Mouse (Mus musculus) layer of hippocampus, postnatal 14 days (tissue): Measurements from ENCODE around the gene R3hdm2. TPM values are rescaled to one million over a fixed set of nuclear protein-coding genes. Genes with fewer than 3 reads are reported as not detected.
A peak's percentile ranks its signal among the peaks of the same experiment; 100 is the strongest.

ENCODE experiments used
- DNase-seq, 2 experiments: peaks; one replicate each; pipeline ENCODE4 v3.0.0; 2021 to 2022; ENCODE audit warnings: low spot score in 2 of 2, mixed read lengths in 1 of 2
- total RNA-seq, 2 experiments: library from RNA; stranded (reverse); gene quantifications; 2 replicates each; pipeline ENCODE4 v1.2.3; 2021

The R3hdm2 gene
- total RNA-seq, 2 experiments from 2014 or later: 161 to 186 TPM

GRCm38 (mm10) chr10:127537854-127538583, 157.9 kb downstream of the R3hdm2 start:
- peak; percentile 83 to 88 for DNase-seq

GRCm38 (mm10) chr10:127541510-127541909, 161.4 kb downstream of the R3hdm2 start:
- no peak for DNase-seq

GRCm38 (mm10) chr10:127542084-127542483, 162.0 kb downstream of the R3hdm2 start:
- peak in 1 of 2 experiments; percentile 47 for DNase-seq

- DNase-seq: no peak
Measured at GRCm38 (mm10) chr10:127542720-127543119, 162.6 kb downstream of the R3hdm2 start.

GRCm38 (mm10) chr10:127543916-127544315, 163.8 kb downstream of the R3hdm2 start:
- no peak for DNase-seq

- DNase-seq: no peak
Measured at GRCm38 (mm10) chr10:127544375-127544774, 164.2 kb downstream of the R3hdm2 start.

GRCm38 (mm10) chr10:127546505-127546904, 166.4 kb downstream of the R3hdm2 start:
- DNase-seq: no peak

- no peak for DNase-seq
Measured at GRCm38 (mm10) chr10:127548236-127548635, 168.1 kb downstream of the R3hdm2 start.

Other genes starting within 250 kb of the R3hdm2 start
- gene B4galnt1, start 215.1 kb upstream of the R3hdm2 start, total RNA-seq: 100 to 1,000 TPM; 108 to 110 TPM
- 1 to 10 TPM; 4.6 to 5.9 TPM for gene Slc26a10, start 199.7 kb upstream of the R3hdm2 start, total RNA-seq
- gene Arhgef25, start 190.2 kb upstream of the R3hdm2 start, total RNA-seq: 100 to 1,000 TPM; 196 to 200 TPM
- gene Dtx3, start 184.6 kb upstream of the R3hdm2 start, total RNA-seq: 100 to 1,000 TPM; 200 to 207 TPM
- gene Pip4k2c, start 168.7 kb upstream of the R3hdm2 start, total RNA-seq: 10 to 100 TPM; 65.7 to 69.2 TPM
- 100 to 1,000 TPM; 413 to 455 TPM for gene Kif5a, start 117.0 kb upstream of the R3hdm2 start, total RNA-seq
- 100 to 1,000 TPM; 298 to 304 TPM for gene Dctn2, start 114.0 kb upstream of the R3hdm2 start, total RNA-seq
- gene Mbd6, start 91.3 kb upstream of the R3hdm2 start, total RNA-seq: 10 to 100 TPM; 46.0 to 53.3 TPM
- gene Mars, start 68.5 kb upstream of the R3hdm2 start, total RNA-seq: 10 to 100 TPM; 56.3 to 59.4 TPM
- gene Arhgap9, start 58.4 kb upstream of the R3hdm2 start, total RNA-seq: 1 to 10 TPM in 1 of 2 experiments, under 1 TPM in 1; 0.99 to 1.1 TPM
- gene Gli1, start 38.4 kb upstream of the R3hdm2 start, total RNA-seq: 1 to 10 TPM; 2.0 to 3.3 TPM
- gene Inhbe, start 25.9 kb upstream of the R3hdm2 start, total RNA-seq: under 1 TPM in 1 of 2 experiments, not detected in 1; 0.07 TPM
- not detected for gene Inhbc, start 9.9 kb upstream of the R3hdm2 start, total RNA-seq
- gene Stac3, start 121.4 kb downstream of the R3hdm2 start, total RNA-seq: 1 to 10 TPM; 5.0 to 6.4 TPM
- 1 to 10 TPM; 4.8 to 6.9 TPM for gene Ndufa4l2, start 134.6 kb downstream of the R3hdm2 start, total RNA-seq
- gene Shmt2, start 142.1 kb downstream of the R3hdm2 start, total RNA-seq: 10 to 100 TPM; 33.0 to 35.5 TPM
- 1 to 10 TPM; 2.7 TPM for gene Nxph4, start 154.2 kb downstream of the R3hdm2 start, total RNA-seq
- gene Lrp1, start 240.8 kb downstream of the R3hdm2 start, total RNA-seq: 100 to 1,000 TPM; 287 to 301 TPM